Mouse (Mus musculus): ENCODE data around the gene Frmd4b.

- TF ChIP-seq HCFC1 (IDR thresholded peaks at IDR 0.05; ENCODE audit: borderline replicate concordance, insufficient read depth, low read length), result no peak
- no peak for TF ChIP-seq CHD2 (IDR thresholded peaks at IDR 0.05; ENCODE audit: low read depth, low read length)
- no peak for TF ChIP-seq ZNF384 (IDR thresholded peaks at IDR 0.05; ENCODE audit: low read depth, low read length)
Measured at GRCm38 (mm10) chr6:97535763-97536445, 81.4 kb downstream of the Frmd4b start.
